Mouse (Mus musculus) forebrain, postnatal 0 days (tissue): ENCODE measurements around the gene Nanos1. TPM values are rescaled to one million over a fixed set of nuclear protein-coding genes. Genes with fewer than 3 reads are reported as not detected.
A peak's percentile ranks its signal among the peaks of the same experiment; 100 is the strongest.

Source experiments
- ATAC-seq: fragments of 200-750 bp; cut with Nextera tagmentation; 2 replicates; pipeline ENCODE4 v1.8.0; 2017; ENCODE audit warnings: mild to moderate bottlenecking, moderate library complexity
- DNase-seq: peaks from one replicate; pipeline ENCODE4 v3.0.0-alpha.2; 2015
- H3K27ac ChIP-seq: fragments of 300-500 bp; sonication (generic); 2 replicates; pipeline ENCODE4 v1.5.1; 2014; ENCODE audit warnings: low read depth, mild to moderate bottlenecking, antibody characterized with exemption, low read length, moderate library complexity, mixed read lengths
- H3K27me3 ChIP-seq: fragments of 300-500 bp; sonication (generic); 2 replicates; pipeline ENCODE4 v1.6.1; 2014; ENCODE audit warnings: mild to moderate bottlenecking, low read length, mixed read lengths; ENCODE audit not compliant: insufficient read depth
- H3K36me3 ChIP-seq: fragments of 300-500 bp; sonication (generic); 2 replicates; pipeline ENCODE4 v1.6.1; 2014; ENCODE audit warnings: mild to moderate bottlenecking, moderate library complexity; ENCODE audit not compliant: insufficient read depth
- H3K4me1 ChIP-seq: fragments of 300-500 bp; sonication (generic); 2 replicates; pipeline ENCODE4 v1.6.1; 2014; ENCODE audit warnings: antibody characterized with exemption; ENCODE audit not compliant: insufficient read depth
- H3K4me2 ChIP-seq: fragments of 300-500 bp; sonication (generic); 2 replicates; pipeline ENCODE4 v1.6.1; 2014; ENCODE audit warnings: low read depth, mild to moderate bottlenecking, moderate library complexity
- H3K4me3 ChIP-seq: fragments of 300-500 bp; sonication (generic); 2 replicates; pipeline ENCODE4 v1.5.1; 2014; ENCODE audit warnings: low read depth, low read length, mixed read lengths
- H3K9ac ChIP-seq: fragments of 300-500 bp; sonication (generic); 2 replicates; pipeline ENCODE4 v1.6.1; 2014; ENCODE audit warnings: mild to moderate bottlenecking
- H3K9me3 ChIP-seq: fragments of 300-500 bp; sonication (generic); 2 replicates; pipeline ENCODE4 v1.6.1; 2016; ENCODE audit warnings: low read length
- CTCF ChIP-seq: sonication (generic); IDR thresholded peaks from 2 replicates; pipeline ENCODE4 v1.5.1; 2016; ENCODE audit warnings: antibody characterized with exemption, control low read depth, low read depth
- WGBS: fragments of 180-500 bp; shearing (Covaris S2); extraction: QIAGEN DNeasy Blood & Tissue Kit; methylation state at CpG from one replicate; pipeline ENCODE4 v1.1.7; 2014; 5-methylcytosine and 5-hydroxymethylcytosine counted together
- polyA plus RNA-seq: library from polyadenylated mRNA; unstranded; fragments of >200 nt; fragmentation: Nextera tagmentation; extraction: Ambion mirVana; gene quantifications from 2 replicates; pipeline ENCODE4 v1.2.1, GENCODE M21; 2015
- total RNA-seq: library from RNA; depleted of rRNA; stranded (reverse); fragments of >200 nt; gene quantifications from 2 replicates; pipeline ENCODE4 v1.2.3, GENCODE M21; 2014

Gene Nanos1
- total and polyA plus RNA-seq, 2 experiments from 2014 or later = 16.5 to 39.8 TPM

GRCm38 (mm10) chr19:60731299-60731698 lies 24.5 kb upstream of the Nanos1 start:
- Histone ChIP-seq H3K27ac (no peak overlapping the region), H3K27me3 (no peaks in the 10 kb centered on the region), H3K9ac (no peak overlapping the region), H3K9me3 (no peaks in the 10 kb centered on the region), H3K4me1 (no peaks in the 10 kb centered on the region), H3K36me3 (no peaks in the 10 kb centered on the region), H3K4me3 (no peak overlapping the region), H3K4me2 (no peak overlapping the region)
- ATAC-seq (no peak), DNase-seq (no peak)
- 66% methylated on average over 1 of the region's 1 CpGs for WGBS
- no peak for TF ChIP-seq CTCF

- Histone ChIP-seq H3K36me3 (no peaks in the 10 kb centered on the region), H3K4me2 (no peak overlapping the region), H3K4me1 (no peaks in the 10 kb centered on the region), H3K9me3 (no peaks in the 10 kb centered on the region), H3K27ac (no peak overlapping the region), H3K27me3 (no peaks in the 10 kb centered on the region), H3K4me3 (no peak overlapping the region), H3K9ac (no peak overlapping the region)
- WGBS = 77% methylated on average over 1 of the region's 1 CpGs
- no peak for TF ChIP-seq CTCF
- ATAC-seq = no peak
- DNase-seq = no peak
These were observed 23.8 kb upstream of the Nanos1 start for GRCm38 (mm10) chr19:60731966-60732365.

GRCm38 (mm10) chr19:60740560-60740959 lies 15.2 kb upstream of the Nanos1 start:
- no peak for ATAC-seq
- no peak for TF ChIP-seq CTCF
- DNase-seq = no peak
- no peaks in the 10 kb centered on the region for H3K9me3 ChIP-seq
- H3K27me3 ChIP-seq = no peaks in the 10 kb centered on the region
- H3K4me2 ChIP-seq = no peak overlapping the region
- no peak overlapping the region for H3K9ac ChIP-seq
- no peaks in the 10 kb centered on the region for H3K36me3 ChIP-seq
- H3K4me1 ChIP-seq = no peaks in the 10 kb centered on the region
- no peak overlapping the region for H3K27ac ChIP-seq
- no peak overlapping the region for H3K4me3 ChIP-seq
- WGBS = 73% methylated on average over 1 of the region's 1 CpGs

- Histone ChIP-seq H3K9me3 (no peaks in the 10 kb centered on the region), H3K4me3 (no peak overlapping the region), H3K4me1 (no peaks in the 10 kb centered on the region), H3K36me3 (no peaks in the 10 kb centered on the region), H3K9ac (no peak overlapping the region), H3K27me3 (no peaks in the 10 kb centered on the region), H3K4me2 (no peak overlapping the region), H3K27ac (no peak overlapping the region)
- ATAC-seq (no peak), DNase-seq (no peak)
- WGBS = 80% methylated on average over 5 of the region's 5 CpGs
- no peak for TF ChIP-seq CTCF
These were observed 11.8 kb upstream of the Nanos1 start for GRCm38 (mm10) chr19:60743767-60744547.

- H3K36me3 ChIP-seq = no peaks in the 10 kb centered on the region
- H3K4me3 ChIP-seq = no peak overlapping the region
- WGBS = 97% methylated on average over 1 of the region's 1 CpGs
- H3K27me3 ChIP-seq = no peaks in the 10 kb centered on the region
- no peak for DNase-seq
- H3K4me1 ChIP-seq = no peaks in the 10 kb centered on the region
- no peak overlapping the region for H3K4me2 ChIP-seq
- no peak for ATAC-seq
- no peaks in the 10 kb centered on the region for H3K9me3 ChIP-seq
- no peak for TF ChIP-seq CTCF
- no peak overlapping the region for H3K27ac ChIP-seq
- H3K9ac ChIP-seq = no peak overlapping the region
These were observed 8.0 kb upstream of the Nanos1 start for GRCm38 (mm10) chr19:60747801-60748200.

- ATAC-seq (peak; percentile 82), DNase-seq (peak; percentile 65)
- Histone ChIP-seq H3K4me2 (peak overlapping the region; percentile 96), H3K27ac (peak overlapping the region; percentile 83), H3K36me3 (0 out of 2 replicates have a peak, but pooled peaks cover 8% of the 10 kb centered on the region), H3K27me3 (no peaks in the 10 kb centered on the region), H3K9me3 (no peaks in the 10 kb centered on the region), H3K4me1 (peaks cover 10% of the 10 kb centered on the region; the same call in 1 of the 2 replicates), H3K4me3 (peak overlapping the region; percentile 84), H3K9ac (peak overlapping the region; percentile 79)
- no peak; the same call in 1 of the 2 replicates for TF ChIP-seq CTCF
- WGBS = 2% methylated on average over 98 of the region's 115 CpGs
These were observed 658 bp downstream of the Nanos1 start for GRCm38 (mm10) chr19:60756192-60757098.
